17 mouse cellular contexts compared by ENCODE assay signal in genomic region chr5:147812255-147813040, GRCm38 (mm10). TPM values are rescaled to one million over a fixed set of nuclear protein-coding genes. Genes with fewer than 3 reads are reported as not detected.
DNase-seq lines count a peak whose midpoint lies in the region; ATAC-seq lines count a peak whose summit lies in the region.
"Had no signal": no experiment of that assay in that cellular context is flagged by ENCODE, and none has a peak within 500 bp of the region (broad histone marks: within the 10 kb centered on the region; RNA-seq: fewer than 3 reads in every experiment).

No protein-coding gene starts in this region.

- WGBS in hindbrain, embryonic 10.5 days: 91% methylated on average over 13 of the region's 13 CpGs
- WGBS in midbrain, embryonic 15.5 days: 90% methylated on average over 13 of the region's 13 CpGs

- H3K9me3 ChIP-seq in hindbrain, embryonic 10.5 days: 0 out of 2 replicates have a peak, but pooled peaks cover 2% of the 10 kb centered on the region
- no peaks in the 10 kb centered on the region for H3K9me3 ChIP-seq in midbrain, embryonic 15.5 days
- H3K9me3 ChIP-seq: embryonic facial prominence, embryonic 12.5 days; lung, embryonic 15.5 days; midbrain, embryonic 12.5 days had no signal

- no peak for ATAC-seq in midbrain, embryonic 15.5 days (replicated peaks)
- no peak for ATAC-seq in erythroblast, adult 5-6 weeks (replicated peaks; ENCODE audit: low FRiP score, poor library complexity, severe bottlenecking)
- ATAC-seq: inflammation-experienced regulatory T-cells, adult 6 months had no signal

- DNase-seq in heart, adult 8-10 months (ENCODE audit: low spot score): peak; percentile 24
- no peak for DNase-seq in heart, postnatal 4 days
- DNase-seq in urinary bladder, postnatal 14 days (ENCODE audit: low spot score): peak; percentile 29
- DNase-seq in urinary bladder, adult 2 months (ENCODE audit: low spot score): no peak
- peak; percentile 24 to 31 for DNase-seq in heart, postnatal 10 days
- DNase-seq in hindbrain, embryonic 10.5 days (ENCODE audit: low spot score): no peak
- DNase-seq: cerebellum, postnatal 25 days; right cerebral cortex, postnatal 14 days; thymus, adult 2 months had no signal

- no peak overlapping the region for H3K4me3 ChIP-seq in hindbrain, embryonic 10.5 days
- H3K4me3 ChIP-seq in midbrain, embryonic 15.5 days: no peak overlapping the region
- H3K4me3 ChIP-seq: embryonic facial prominence, embryonic 12.5 days; forebrain, embryonic 10.5 days; layer of hippocampus, adult 2 months; lung, embryonic 15.5 days; midbrain, embryonic 12.5 days had no signal

- H3K27ac ChIP-seq in hindbrain, embryonic 10.5 days: no peak overlapping the region
- H3K27ac ChIP-seq in midbrain, embryonic 15.5 days: no peak overlapping the region
- H3K27ac ChIP-seq: embryonic facial prominence, embryonic 12.5 days; forebrain, embryonic 10.5 days; layer of hippocampus, adult 2 months; lung, embryonic 15.5 days; midbrain, embryonic 12.5 days had no signal

- H3K4me2 ChIP-seq in midbrain, embryonic 15.5 days: no peak overlapping the region
- H3K4me2 ChIP-seq: embryonic facial prominence, embryonic 12.5 days; lung, embryonic 15.5 days; midbrain, embryonic 12.5 days had no signal

- intact Hi-C loops in heart, postnatal 10 days (cut with DNase I): no loop called here

- no peaks in the 10 kb centered on the region for H3K27me3 ChIP-seq in hindbrain, embryonic 10.5 days (ENCODE audit: insufficient read depth, poor library complexity, severe bottlenecking)
- H3K27me3 ChIP-seq in midbrain, embryonic 15.5 days (replicated peaks): no peaks in the 10 kb centered on the region
- H3K27me3 ChIP-seq: embryonic facial prominence, embryonic 12.5 days; lung, embryonic 15.5 days; midbrain, embryonic 12.5 days had no signal

- no peaks in the 10 kb centered on the region for H3K36me3 ChIP-seq in hindbrain, embryonic 10.5 days
- no peaks in the 10 kb centered on the region for H3K36me3 ChIP-seq in midbrain, embryonic 15.5 days (replicated peaks)
- H3K36me3 ChIP-seq: embryonic facial prominence, embryonic 12.5 days; forebrain, embryonic 10.5 days; lung, embryonic 15.5 days; midbrain, embryonic 12.5 days had no signal

- H3K9ac ChIP-seq in midbrain, embryonic 15.5 days: no peak overlapping the region
- H3K9ac ChIP-seq: embryonic facial prominence, embryonic 12.5 days; lung, embryonic 15.5 days; midbrain, embryonic 12.5 days had no signal

- H3K4me1 ChIP-seq in hindbrain, embryonic 10.5 days (replicated peaks): no peaks in the 10 kb centered on the region
- no peaks in the 10 kb centered on the region for H3K4me1 ChIP-seq in midbrain, embryonic 15.5 days
- H3K4me1 ChIP-seq: embryonic facial prominence, embryonic 12.5 days; forebrain, embryonic 10.5 days; lung, embryonic 15.5 days; midbrain, embryonic 12.5 days had no signal

RNA-seq across cellular contexts. Expression of gene Pomp, which starts 47.8 kb away (rescaled TPM):
- total RNA-seq in heart, adult 8-10 months (2022): 100 to 1,000 TPM; 126 to 181 (median 148) TPM
- 100 to 1,000 TPM; 129 to 148 TPM for total RNA-seq in heart, postnatal 4 days (2021)
- polyA plus RNA-seq in urinary bladder, adult 2 months (2012; rRNA removed): 200 and 236 TPM in 2 replicates
- total RNA-seq in heart, postnatal 10 days (2021): 100 to 1,000 TPM; 114 to 133 TPM
- polyA plus RNA-seq in hindbrain, embryonic 10.5 days (2016; fragmentation: Nextera tagmentation; extraction: Ambion mirVana): 499 and 521 TPM in 2 replicates
- 425 and 436 TPM in 2 replicates for polyA plus RNA-seq in midbrain, embryonic 15.5 days (2015; fragmentation: Nextera tagmentation; extraction: Ambion mirVana)
- total RNA-seq in erythroblast, adult 5-6 weeks (2015; ENCODE audit: low replicate concordance): 37.1 and 41.0 TPM in 2 replicates
- total RNA-seq in erythroblast, adult 5-6 weeks (2017; ENCODE audit: low replicate concordance): 23.3 and 23.4 TPM in 2 replicates

Comparison
In these comparisons a context has a peak if more than half of its experiments do, and no peak if none do; other contexts are left out.
1. DNase-seq: peak in heart, adult 8-10 months (single experiment), urinary bladder, postnatal 14 days (single experiment) and heart, postnatal 10 days (2 of 2); none in heart, postnatal 4 days (single experiment), urinary bladder, adult 2 months (single experiment) and hindbrain, embryonic 10.5 days (single experiment).